Mouse (Mus musculus) megakaryocyte progenitor cell, adult 5-6 weeks (primary cell): ENCODE measurements around the gene Abcb7. TPM values are rescaled to one million over a fixed set of nuclear protein-coding genes. Genes with fewer than 3 reads are reported as not detected.

Experiments used
- ATAC-seq: replicated peaks from 2 replicates; pipeline ENCODE4 v1.8.0; 2016; ENCODE audit warnings: mild to moderate bottlenecking, moderate TSS enrichment, inconsistent platforms; ENCODE audit not compliant: poor library complexity
- total RNA-seq, 2 experiments: library from RNA; stranded (forward) in 1 of 2; stranded (reverse) in 1 of 2; fragments of 157-497, 149-512 nt in 1 of 2; fragments of 200-1000 nt in 1 of 2; gene quantifications; 2 replicates each; pipeline versions ENCODE4 v1.2.3 to v1.2.4; 2015 to 2017

The Abcb7 gene
- total RNA-seq (2015): 55.0 and 56.3 TPM in 2 replicates
- total RNA-seq (2017): 61.6 and 66.9 TPM in 2 replicates

DNA sequence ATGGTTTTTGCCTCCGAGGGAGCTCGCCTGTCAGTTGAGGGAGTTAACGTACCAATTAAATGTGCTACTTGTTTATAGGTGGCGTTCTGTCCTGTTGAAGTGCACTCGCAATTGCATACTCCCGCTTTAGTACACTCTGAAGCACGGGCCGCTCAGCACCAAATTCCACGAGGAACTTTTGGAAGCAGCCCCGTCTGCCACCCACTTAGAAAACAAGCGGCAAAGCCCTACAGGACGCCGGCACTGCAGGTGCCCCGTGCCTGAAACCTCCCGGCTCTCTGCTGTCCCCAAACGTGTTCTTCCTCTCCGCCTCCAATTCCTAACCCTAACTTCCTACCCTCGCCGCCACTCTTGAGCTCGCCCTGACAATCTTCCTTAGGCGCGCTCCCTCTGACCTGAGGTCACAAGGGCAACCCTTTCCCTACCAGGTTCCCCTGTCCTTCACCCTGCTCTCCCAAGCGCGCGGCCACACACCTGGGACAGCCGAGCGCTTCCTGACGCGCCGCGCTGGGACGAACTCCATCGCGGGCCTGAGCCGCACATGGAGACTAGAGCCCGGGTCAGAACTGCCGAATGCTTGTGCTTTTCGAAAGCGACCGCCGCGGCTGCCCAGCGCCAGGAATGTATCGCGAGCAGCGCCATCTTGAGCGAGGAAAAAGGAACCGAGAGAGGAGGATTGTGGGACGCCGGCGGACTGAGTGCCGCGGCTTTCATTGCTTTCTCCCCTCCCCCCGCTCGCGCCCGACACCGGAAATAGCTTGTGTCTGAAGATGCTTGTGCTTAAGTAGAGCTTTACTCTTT, at the start of gene Abcb7:
TSS of gene Abcb7 (minus strand) at position 674 of the 801 bp plus-strand sequence.
- peak; percentile 93 for ATAC-seq

DNA sequence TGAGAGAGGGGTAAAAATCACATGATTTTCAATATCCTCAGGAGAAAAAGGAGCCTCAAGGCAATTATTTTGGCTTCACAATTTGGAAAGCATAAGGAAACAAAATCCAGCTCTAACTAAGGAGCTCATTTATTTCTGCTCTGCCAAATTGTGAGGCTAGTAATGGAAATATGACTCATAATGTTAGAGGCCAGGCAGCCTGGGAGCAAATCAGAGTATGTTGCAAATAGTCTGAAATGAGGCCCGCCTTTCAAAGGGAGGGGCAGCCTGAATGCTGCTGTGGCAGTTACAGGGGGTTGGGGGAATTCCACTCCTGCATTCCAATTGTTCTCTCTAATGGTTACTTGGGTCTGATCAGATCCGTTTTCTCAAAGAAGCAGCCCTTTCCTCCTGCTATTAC, 48.1 kb upstream of the Abcb7 start:
- ATAC-seq: no peak

DNA sequence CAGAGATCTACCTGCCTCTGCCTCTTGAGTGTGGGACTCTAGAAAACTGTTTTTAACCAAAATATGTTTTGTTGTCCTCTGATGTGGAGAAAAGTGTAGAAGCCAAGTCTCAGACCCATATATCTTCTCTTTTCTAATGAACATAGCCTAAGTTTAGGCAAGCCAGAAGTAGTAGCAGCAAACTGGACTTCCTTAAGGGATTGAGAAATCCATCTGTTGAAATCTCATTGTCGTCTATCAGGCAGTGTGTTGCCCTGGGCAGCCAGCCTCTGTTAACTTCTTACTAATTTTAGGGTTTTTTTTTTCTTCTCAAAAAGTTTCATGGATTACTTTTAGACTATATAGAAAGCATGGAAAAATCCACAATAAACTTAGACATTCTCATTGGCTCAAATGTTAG, 38.8 kb upstream of the Abcb7 start:
- peak; percentile 83 for ATAC-seq

DNA sequence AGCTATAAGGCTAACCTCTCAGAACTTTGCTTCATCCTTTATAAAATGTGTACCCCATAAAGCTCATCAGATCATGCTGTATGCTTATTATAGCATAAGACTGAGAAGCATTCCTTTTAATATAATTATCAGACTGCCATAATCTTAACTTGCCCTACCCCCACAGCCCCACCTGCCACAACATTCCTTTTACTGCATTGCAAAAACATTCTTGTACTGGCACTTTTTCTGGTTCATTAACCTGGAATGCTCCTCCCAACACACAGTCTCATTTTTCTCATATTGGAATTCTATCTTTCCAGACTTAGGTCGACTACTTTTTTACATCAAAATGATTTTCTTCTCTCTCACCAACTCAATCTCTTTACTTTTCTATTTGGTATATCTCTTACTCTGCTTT, 19.8 kb upstream of the Abcb7 start:
- no peak for ATAC-seq

DNA sequence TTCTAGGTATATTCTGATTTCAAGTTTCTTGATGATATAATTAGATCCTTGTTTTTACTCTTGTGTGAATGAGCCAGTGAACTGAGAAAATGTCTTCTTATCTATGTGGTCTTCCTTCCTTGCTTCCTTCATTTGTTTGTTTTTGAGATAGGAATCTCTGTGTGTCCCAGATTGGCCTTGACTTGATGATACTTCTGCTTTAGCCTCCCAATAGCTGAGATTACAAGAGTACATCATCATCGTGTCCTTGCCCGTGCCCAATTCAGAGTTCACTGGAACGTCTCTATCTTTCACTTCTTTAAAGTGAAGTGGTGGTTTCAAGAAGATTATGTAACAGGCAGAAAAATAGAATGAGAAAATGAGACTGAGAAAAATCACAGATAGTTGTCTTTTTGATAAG, 14.5 kb upstream of the Abcb7 start:
- ATAC-seq: no peak

DNA sequence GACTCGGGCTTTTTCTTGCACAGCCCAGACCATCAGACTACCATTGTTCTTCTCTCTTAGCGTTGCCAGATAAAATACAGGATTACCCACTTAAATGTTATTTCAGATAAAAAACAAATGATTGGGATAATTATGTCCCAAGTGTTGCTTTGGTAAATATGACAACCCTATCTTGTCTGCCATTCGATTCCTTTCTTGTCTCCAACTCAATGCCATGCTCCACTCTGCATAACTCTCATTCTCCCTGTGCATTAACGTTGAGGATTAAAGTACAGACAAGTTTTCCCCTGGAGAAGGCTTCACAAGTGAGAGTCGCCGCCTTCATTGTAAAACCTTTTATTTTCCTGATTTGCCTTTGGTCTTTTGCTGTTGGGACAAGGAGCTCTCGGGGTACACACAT, 339 bp upstream of the Abcb7 start:
- ATAC-seq: no peak

DNA sequence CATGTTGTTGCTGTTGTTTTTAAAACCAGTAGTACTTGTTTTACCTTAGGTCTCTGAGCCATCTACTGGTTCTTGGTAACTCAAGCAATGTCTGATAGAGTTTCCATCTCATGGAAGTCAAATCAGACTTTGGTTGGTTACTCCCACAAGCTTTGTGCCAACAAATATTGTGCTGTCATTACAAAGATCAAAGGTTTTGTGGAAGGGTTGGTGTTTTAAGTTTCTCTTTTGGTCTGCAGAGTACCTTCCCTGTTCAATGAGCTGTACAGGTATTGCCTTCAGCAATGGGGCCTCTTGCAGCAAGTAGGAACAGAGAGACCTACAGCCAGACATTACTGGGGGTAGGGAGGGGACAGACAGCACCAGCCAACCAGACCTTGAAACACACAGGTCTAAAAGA, 5.5 kb downstream of the Abcb7 start:
- no peak for ATAC-seq

DNA sequence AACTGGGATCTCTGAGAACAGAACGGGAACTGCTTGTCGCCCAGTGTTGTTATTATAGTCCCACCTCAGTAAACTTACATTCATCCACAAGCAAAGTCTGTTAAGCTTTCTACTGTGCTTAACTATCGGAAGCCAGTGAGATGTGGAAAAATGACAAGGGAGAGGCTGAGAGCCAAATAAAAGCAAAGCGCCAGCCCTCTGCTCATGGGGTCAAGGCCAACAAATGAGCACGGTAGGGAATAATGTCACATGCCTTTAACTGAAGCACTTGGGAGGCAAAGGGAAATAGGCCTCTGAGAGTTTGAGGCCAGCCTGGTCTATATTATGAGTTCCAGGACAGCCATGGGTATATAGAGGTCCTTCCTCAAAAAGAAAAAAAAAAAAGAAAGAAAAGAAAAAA, 11.2 kb downstream of the Abcb7 start:
- ATAC-seq: no peak

DNA sequence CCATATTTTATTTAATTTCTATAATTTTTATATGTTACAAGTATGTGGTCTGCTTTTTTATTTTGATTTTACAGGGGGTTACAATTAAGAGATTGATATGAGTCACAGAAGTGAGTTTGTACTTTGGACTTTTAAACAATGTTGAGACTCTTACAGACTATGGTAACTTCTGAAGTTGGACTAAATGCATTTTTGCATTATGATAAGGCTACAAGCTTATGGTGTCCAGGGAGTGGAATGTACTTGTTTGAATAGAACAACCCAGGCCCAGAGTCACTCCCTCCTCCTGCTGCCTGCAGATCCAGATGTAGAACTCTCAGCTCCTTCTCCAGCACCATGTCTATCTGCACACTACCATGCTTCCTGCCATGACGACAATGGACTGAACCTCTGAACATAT, 12.5 kb downstream of the Abcb7 start:
- ATAC-seq: no peak

DNA sequence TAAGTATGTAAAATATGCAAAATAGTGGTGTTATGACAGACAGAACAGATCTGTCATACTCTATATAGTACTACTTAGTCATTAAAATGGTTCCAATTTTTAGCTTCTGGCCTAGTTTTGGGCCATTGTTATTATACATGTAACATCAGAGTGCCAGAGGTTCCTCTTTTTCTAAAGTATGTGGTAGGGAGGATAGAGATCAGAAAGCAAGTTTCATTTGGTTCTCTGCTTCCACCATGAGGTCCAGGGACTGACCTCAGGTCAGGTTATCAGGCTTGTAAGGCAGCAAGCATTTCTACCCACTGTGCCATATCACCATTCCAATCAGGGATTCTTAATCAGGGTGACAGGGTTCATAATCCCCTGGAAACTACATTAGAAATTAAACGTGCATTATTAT, 16.1 kb downstream of the Abcb7 start:
- peak; percentile 50; the same call in 1 of the 2 replicates for ATAC-seq

DNA sequence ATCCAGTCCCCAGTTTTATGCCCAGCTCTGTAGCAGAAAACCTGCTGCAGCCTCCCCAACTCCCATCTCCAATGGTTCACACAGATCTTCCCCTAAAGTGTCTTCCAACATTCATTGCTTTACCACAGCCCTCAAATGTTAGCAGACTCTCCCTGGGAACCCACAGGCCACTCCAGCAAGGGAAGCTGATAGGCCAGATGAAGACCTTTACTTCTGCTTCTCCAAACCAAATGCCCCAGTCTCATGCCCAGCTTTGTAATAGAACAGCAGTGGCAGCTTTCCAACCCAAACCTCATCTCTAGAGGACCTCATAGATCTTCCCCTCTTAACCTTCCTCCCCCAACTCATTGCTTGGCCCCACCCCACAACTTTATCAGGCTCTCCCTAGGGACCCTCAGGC, 54.0 kb downstream of the Abcb7 start:
- peak; percentile 90 for ATAC-seq

DNA sequence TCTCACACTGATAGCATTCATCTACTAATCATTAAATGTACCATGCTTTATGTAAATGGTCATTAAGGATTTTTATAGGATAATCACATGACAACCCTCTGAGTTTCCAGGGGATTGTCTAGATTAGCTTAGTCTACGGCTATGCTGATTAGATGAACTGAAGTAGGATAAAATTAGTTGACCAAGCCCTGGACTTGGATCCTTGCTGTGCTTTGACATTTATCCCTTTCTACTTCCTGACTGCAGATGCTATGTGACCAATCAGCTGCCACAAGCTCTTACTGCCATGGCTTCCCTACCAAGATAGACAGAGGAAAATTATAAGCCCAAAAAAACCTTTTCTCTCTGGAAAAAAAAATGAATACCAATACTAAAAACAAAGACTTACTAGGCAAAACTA, 57.8 kb downstream of the Abcb7 start:
- ATAC-seq: no peak

DNA sequence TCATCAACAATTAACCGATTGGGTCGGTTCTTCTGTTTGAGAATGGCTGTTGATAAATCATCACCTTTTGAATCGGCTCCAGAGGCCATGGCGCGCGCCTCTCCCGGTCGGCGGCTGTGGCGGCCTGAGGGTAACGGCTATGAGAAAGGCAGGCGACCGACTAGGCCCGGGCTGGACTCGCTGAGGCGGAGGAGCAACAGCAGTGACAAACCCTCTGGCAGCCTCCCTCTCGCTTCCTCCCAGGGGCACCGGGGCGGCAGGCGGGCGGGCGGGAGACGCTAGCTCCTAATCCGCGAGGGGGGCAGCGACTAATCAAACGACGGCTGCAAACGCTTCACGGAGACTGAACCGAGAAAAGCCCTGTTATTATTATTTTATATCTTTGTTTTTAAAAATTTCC, 65.5 kb downstream of the Abcb7 start:
- peak; percentile 98 for ATAC-seq

DNA sequence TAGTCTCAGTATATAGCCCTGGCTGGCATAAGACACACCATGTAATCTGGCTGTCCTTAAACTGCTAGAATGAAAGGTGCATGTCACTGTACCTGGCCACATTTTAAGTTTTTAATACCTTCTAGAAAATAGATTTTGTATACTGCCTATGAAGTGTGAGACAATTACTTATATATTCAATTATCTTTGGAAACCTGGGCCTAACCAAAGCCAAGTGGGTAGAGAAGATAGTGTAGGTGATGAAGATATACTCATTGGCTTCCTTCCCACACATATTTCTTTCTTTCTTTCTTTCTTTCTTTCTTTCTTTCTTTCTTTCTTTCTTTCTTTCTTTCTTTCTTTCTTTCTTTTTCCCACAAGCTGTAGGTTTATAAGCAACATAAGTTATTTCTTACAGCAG, 121.9 kb downstream of the Abcb7 start:
- no peak for ATAC-seq

DNA sequence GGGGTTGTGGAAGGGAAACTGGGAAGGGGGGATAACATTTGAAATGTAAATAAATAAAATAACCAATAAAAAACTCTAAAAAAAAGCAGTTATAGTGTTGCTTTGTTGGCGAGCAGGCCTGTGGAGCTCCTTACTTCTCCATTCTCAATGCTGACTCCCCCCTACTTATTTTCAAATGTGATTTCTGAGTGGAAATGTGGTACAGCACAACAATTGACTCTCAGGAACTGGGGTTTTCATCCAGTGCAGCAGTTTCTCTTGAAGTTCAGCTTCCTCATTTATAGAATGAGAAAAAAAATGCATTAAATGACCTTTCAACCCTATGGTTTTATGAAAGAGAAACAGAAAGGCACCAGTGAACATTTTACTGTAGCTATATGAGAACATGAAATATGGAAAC, 133.8 kb downstream of the Abcb7 start:
- 0 out of 2 replicates have a peak, but pooled peaks have one; percentile 9 for ATAC-seq

DNA sequence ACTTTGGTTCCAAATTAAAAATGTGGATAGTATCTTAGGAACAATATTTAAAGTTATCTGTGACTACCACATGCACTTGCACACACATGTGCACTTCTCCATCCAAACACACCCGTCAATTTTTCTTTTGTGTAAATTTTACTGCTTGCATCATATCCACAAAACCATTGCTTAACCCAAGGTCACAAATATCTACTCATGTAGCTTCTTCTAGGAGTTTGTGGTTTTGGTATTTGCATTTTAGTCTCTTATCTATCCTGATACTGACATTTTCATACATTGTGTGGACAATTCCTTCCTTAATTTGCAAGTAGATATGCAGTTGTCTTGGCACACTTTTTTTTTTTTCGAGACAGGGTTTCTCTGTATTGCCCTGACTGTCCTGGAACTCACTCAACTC, 149.3 kb downstream of the Abcb7 start:
- peak; percentile 65 for ATAC-seq

DNA sequence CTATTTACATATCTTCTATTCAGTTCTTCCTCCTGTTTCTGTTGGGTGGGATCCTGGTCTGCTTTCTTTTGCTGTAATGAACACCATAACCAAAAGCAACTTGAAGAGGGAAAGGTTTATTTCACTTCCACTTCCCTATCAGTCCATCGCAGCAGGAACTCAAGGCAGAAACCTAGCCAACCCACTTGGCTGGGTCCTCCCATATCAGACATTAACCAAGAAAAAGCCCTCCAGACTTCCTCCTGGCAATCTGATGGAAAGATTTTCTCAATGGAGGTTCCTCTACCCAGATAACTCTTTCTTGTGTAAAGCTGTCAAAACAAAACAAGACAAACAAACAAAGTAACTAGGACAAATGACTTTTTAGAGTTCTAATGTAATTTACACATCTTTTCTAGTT, 151.2 kb downstream of the Abcb7 start:
- ATAC-seq: peak; percentile 77

DNA sequence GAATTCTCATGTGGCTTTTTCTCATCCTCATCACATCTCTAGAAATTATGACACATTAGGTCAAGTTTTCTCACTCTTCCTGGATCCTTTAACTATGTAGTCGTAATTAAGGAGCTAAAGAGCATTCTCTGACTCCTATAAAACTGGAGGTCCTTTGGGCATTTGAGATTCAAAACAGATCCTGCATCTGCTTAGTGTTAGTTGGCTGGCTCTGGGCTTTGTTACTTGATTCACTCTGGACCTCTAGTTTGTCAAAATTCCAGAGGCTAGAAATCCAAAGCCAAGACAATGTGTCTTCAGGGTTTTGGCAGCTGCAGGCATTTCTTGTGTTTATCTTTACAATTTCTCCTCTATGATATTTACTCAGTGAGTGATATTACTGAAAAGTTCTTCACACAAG, 157.1 kb downstream of the Abcb7 start:
- ATAC-seq: no peak

Other genes starting within 250 kb of the Abcb7 start
- gene Nexmif, start 212.7 kb downstream of the Abcb7 start, total RNA-seq (2015): not detected in 2 replicates
- not detected in 2 replicates for gene Nexmif, start 212.7 kb downstream of the Abcb7 start, total RNA-seq (2017)
- gene Uprt, start 69.0 kb upstream of the Abcb7 start, total RNA-seq (2015): 29.2 and 36.5 TPM in 2 replicates
- gene Uprt, start 69.0 kb upstream of the Abcb7 start, total RNA-seq (2017): 3.7 and 9.2 TPM in 2 replicates